Mouse (Mus musculus): ENCODE measurements at regions not wholly inside any gene's neighbourhood (a gene's known extent, or its start where the extent isn't known, plus 50 kb on each side); places are given as distances from the start of the nearest gene placed in this dataset.

DNA sequence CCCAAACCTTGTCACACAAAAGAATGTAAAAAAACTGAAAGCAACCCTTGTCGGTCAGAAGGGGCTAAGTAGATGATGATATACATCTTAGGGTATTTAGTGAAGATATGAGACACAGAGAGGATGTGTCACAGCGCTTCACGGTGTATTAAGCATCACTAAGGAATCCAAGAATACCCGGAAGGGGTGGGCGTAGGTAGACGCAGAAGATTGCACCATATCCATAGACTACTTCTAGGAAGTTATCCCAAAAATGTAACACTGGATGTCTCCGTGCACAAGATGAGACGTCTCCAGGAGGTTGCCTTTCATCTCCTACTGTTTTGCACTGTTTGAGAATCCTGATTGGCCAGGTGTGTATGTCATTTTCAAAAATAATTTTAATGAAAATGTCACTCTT is 73.8 kb downstream of the Gm33543 start:
- TF ChIP-seq CTCF (IDR thresholded peaks at IDR 0.05; ENCODE audit: extremely low read depth, insufficient read length, insufficient replicate concordance, low read depth, low read length) (no peak), POLR2A (IDR thresholded peaks at IDR 0.05; ENCODE audit: low read depth, low read length) (no peak)

Data from small intestine, adult 2 months (tissue).